Mouse (Mus musculus) embryonic fibroblast, embryonic 13.5 days (primary cell): ENCODE measurements around the gene Tdrkh.

Source experiments
- CTCF ChIP-seq: IDR thresholded peaks from 2 replicates; pipeline ENCODE4 v1.5.1; 2011; ENCODE audit warnings: mild to moderate bottlenecking, control low read depth, low read length, moderate library complexity, borderline replicate concordance; ENCODE audit not compliant: insufficient read depth
- POLR2A ChIP-seq: IDR thresholded peaks from 2 replicates; pipeline ENCODE4 v1.6.1; 2011; ENCODE audit warnings: low read depth, mild to moderate bottlenecking, control low read depth, low read length, moderate library complexity

GRCm38 (mm10) chr3:94392128-94392527 is 20.9 kb upstream of the Tdrkh start:
- TF ChIP-seq POLR2A = no peak
- TF ChIP-seq CTCF = no peak
